Mouse (Mus musculus): ENCODE measurements around the gene AC124502.3. TPM values are rescaled to one million over a fixed set of nuclear protein-coding genes. Genes with fewer than 3 reads are reported as not detected.

AC124502.3 gene
- polyA plus RNA-seq, 1 experiment, result 0.66 TPM

DNA sequence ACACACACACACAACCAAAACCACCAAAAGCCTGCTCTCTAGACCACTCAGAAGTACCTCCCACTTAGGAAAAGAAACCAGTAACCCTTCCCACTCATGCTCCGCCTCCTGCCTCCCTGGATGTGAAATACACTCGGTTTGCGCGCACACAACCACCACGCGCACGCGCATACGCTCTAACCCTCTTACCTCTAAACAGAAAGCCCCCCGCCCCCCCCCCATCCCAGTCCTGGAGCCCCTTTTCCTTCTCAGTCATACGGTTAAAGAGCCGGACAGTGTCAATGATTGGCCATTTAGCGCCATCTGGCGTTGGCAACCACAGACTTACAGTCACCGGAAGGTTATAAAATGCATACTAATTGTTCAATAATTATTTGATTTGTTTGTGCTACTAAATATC lies 34.3 kb downstream of the AC124502.3 start:
- H3K36me3 ChIP-seq (ENCODE audit: control insufficient read depth, insufficient read depth, low read length), result no peaks in the 10 kb centered on the region
- no peaks in the 10 kb centered on the region for H3K27me3 ChIP-seq (replicated peaks; ENCODE audit: control insufficient read depth, insufficient read depth, low read length)
- peak; percentile 61 for DNase-seq
- H3K4me3 ChIP-seq (ENCODE audit: insufficient read depth, low read depth, low read length), result peak overlapping the region; percentile 54
- WGBS, result 1% methylated on average over 15 of the region's 15 CpGs
- no peaks in the 10 kb centered on the region for H3K4me1 ChIP-seq (ENCODE audit: control insufficient read depth, insufficient read depth, low read length)
- TF ChIP-seq POLR2A (IDR thresholded peaks at IDR 0.05; ENCODE audit: low read depth, low read length) (no peak), CTCF (conservative IDR thresholded peaks at IDR 0.05; ENCODE audit: insufficient read depth, insufficient read length, low read depth, low read length) (peak; percentile 68)
- H3K27ac ChIP-seq (ENCODE audit: insufficient read depth, low read depth, low read length), result no peak overlapping the region

- Histone ChIP-seq H3K36me3 (ENCODE audit: control insufficient read depth, insufficient read depth, low read length) (no peaks in the 10 kb centered on the region), H3K4me1 (ENCODE audit: control insufficient read depth, insufficient read depth, low read length) (no peaks in the 10 kb centered on the region), H3K27ac (ENCODE audit: insufficient read depth, low read depth, low read length) (no peak overlapping the region), H3K4me3 (ENCODE audit: insufficient read depth, low read depth, low read length) (no peak overlapping the region), H3K27me3 (replicated peaks; ENCODE audit: control insufficient read depth, insufficient read depth, low read length) (no peaks in the 10 kb centered on the region)
- TF ChIP-seq POLR2A (IDR thresholded peaks at IDR 0.05; ENCODE audit: low read depth, low read length) (no peak), CTCF (conservative IDR thresholded peaks at IDR 0.05; ENCODE audit: insufficient read depth, insufficient read length, low read depth, low read length) (no peak)
- no peak for DNase-seq
- 38% methylated on average over 5 of the region's 5 CpGs for WGBS
Measured at GRCm38 (mm10) chr19:5073518-5073917, 34.8 kb downstream of the AC124502.3 start.

- 98% methylated on average over 1 of the region's 1 CpGs for WGBS
Measured at GRCm38 (mm10) chr19:5079279-5079678, 40.6 kb downstream of the AC124502.3 start.

DNA sequence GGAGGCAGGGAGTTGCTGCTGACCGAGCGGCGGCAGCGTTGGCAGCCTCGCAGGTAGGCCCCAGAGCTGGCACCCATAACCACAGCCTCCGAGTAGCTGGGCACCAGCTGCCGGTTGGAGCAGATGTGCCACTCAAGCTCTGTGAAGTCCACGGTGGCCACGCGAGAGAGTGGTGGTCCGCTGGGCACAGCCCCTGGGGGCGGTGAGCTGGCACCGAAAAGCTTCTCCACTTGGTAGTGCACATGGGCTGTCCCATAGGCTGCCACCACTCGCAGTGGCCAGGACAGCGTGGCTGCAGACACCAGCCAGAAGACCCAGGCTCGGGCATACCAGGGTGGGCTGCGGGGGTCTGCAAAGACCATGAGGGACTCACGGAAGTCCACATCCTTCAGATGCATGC lies 43.3 kb downstream of the AC124502.3 start:
- no peak for DNase-seq
- Histone ChIP-seq H3K27ac (ENCODE audit: insufficient read depth, low read depth, low read length) (no peak overlapping the region), H3K4me3 (ENCODE audit: insufficient read depth, low read depth, low read length) (no peak overlapping the region), H3K27me3 (replicated peaks; ENCODE audit: control insufficient read depth, insufficient read depth, low read length) (no peaks in the 10 kb centered on the region), H3K4me1 (ENCODE audit: control insufficient read depth, insufficient read depth, low read length) (0 out of 2 replicates have a peak, but pooled peaks cover 3% of the 10 kb centered on the region), H3K36me3 (ENCODE audit: control insufficient read depth, insufficient read depth, low read length) (no peaks in the 10 kb centered on the region)
- TF ChIP-seq CTCF (conservative IDR thresholded peaks at IDR 0.05; ENCODE audit: insufficient read depth, insufficient read length, low read depth, low read length) (no peak), POLR2A (IDR thresholded peaks at IDR 0.05; ENCODE audit: low read depth, low read length) (no peak)
- WGBS, result 54% methylated on average over 18 of the region's 18 CpGs

More at GRCm38 (mm10) chr19:5079279-5079678, 40.6 kb downstream of the AC124502.3 start:
- H3K4me3 ChIP-seq (ENCODE audit: insufficient read depth, low read depth, low read length), result no peak overlapping the region
- no peak overlapping the region for H3K27ac ChIP-seq (ENCODE audit: insufficient read depth, low read depth, low read length)
- H3K4me1 ChIP-seq (ENCODE audit: control insufficient read depth, insufficient read depth, low read length), result no peaks in the 10 kb centered on the region
- TF ChIP-seq POLR2A (IDR thresholded peaks at IDR 0.05; ENCODE audit: low read depth, low read length) (no peak), CTCF (conservative IDR thresholded peaks at IDR 0.05; ENCODE audit: insufficient read depth, insufficient read length, low read depth, low read length) (no peak)
- H3K27me3 ChIP-seq (replicated peaks; ENCODE audit: control insufficient read depth, insufficient read depth, low read length), result no peaks in the 10 kb centered on the region
- DNase-seq, result no peak
- no peaks in the 10 kb centered on the region for H3K36me3 ChIP-seq (ENCODE audit: control insufficient read depth, insufficient read depth, low read length)

- H3K27ac ChIP-seq (ENCODE audit: insufficient read depth, low read depth, low read length), result no peak overlapping the region
- no peaks in the 10 kb centered on the region for H3K27me3 ChIP-seq (replicated peaks; ENCODE audit: control insufficient read depth, insufficient read depth, low read length)
- TF ChIP-seq POLR2A (IDR thresholded peaks at IDR 0.05; ENCODE audit: low read depth, low read length) (no peak), CTCF (conservative IDR thresholded peaks at IDR 0.05; ENCODE audit: insufficient read depth, insufficient read length, low read depth, low read length) (no peak)
- H3K4me1 ChIP-seq (ENCODE audit: control insufficient read depth, insufficient read depth, low read length), result peaks cover 7% of the 10 kb centered on the region; the same call in 1 of the 2 replicates
- no peaks in the 10 kb centered on the region for H3K36me3 ChIP-seq (ENCODE audit: control insufficient read depth, insufficient read depth, low read length)
- H3K4me3 ChIP-seq (ENCODE audit: insufficient read depth, low read depth, low read length), result no peak overlapping the region
- 67% methylated on average over 24 of the region's 24 CpGs for WGBS
- DNase-seq, result no peak
Measured at GRCm38 (mm10) chr19:5082596-5082995, 43.9 kb downstream of the AC124502.3 start.

- Histone ChIP-seq H3K4me3 (ENCODE audit: insufficient read depth, low read depth, low read length) (no peak overlapping the region), H3K4me1 (ENCODE audit: control insufficient read depth, insufficient read depth, low read length) (peaks cover 11% of the 10 kb centered on the region), H3K36me3 (ENCODE audit: control insufficient read depth, insufficient read depth, low read length) (no peaks in the 10 kb centered on the region), H3K27me3 (replicated peaks; ENCODE audit: control insufficient read depth, insufficient read depth, low read length) (no peaks in the 10 kb centered on the region), H3K27ac (ENCODE audit: insufficient read depth, low read depth, low read length) (no peak overlapping the region)
- 67% methylated on average over 3 of the region's 3 CpGs for WGBS
- no peak for TF ChIP-seq POLR2A (IDR thresholded peaks at IDR 0.05; ENCODE audit: low read depth, low read length)
- no peak for TF ChIP-seq CTCF (conservative IDR thresholded peaks at IDR 0.05; ENCODE audit: insufficient read depth, insufficient read length, low read depth, low read length)
- DNase-seq, result no peak
Measured at GRCm38 (mm10) chr19:5083961-5084833, 45.5 kb downstream of the AC124502.3 start.

DNA sequence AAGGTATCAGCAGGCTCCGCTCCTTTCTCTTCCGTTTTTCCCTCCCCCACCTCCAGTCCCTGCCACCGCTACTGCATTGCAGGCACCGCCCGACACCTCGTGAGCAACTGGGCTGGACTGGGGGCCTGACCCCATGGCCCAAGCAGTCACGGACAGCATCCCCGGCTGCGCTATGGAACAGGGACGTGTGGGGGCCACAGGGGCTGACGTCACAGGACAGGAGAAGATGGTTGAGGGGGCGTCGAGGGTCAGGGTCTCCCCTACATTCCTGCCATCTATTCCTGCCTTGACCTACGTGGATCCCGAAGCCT lies 46.1 kb downstream of the AC124502.3 start:
- no peaks in the 10 kb centered on the region for H3K27me3 ChIP-seq (replicated peaks; ENCODE audit: control insufficient read depth, insufficient read depth, low read length)

More for the DNA sequence above, 46.1 kb downstream of the AC124502.3 start:
- Histone ChIP-seq H3K4me3 (ENCODE audit: insufficient read depth, low read depth, low read length) (peak overlapping the region; percentile 55), H3K27ac (ENCODE audit: insufficient read depth, low read depth, low read length) (no peak overlapping the region), H3K4me1 (ENCODE audit: control insufficient read depth, insufficient read depth, low read length) (peaks cover 13% of the 10 kb centered on the region), H3K36me3 (ENCODE audit: control insufficient read depth, insufficient read depth, low read length) (no peaks in the 10 kb centered on the region)
- WGBS, result 5% methylated on average over 15 of the region's 15 CpGs
- DNase-seq, result no peak
- TF ChIP-seq CTCF (conservative IDR thresholded peaks at IDR 0.05; ENCODE audit: insufficient read depth, insufficient read length, low read depth, low read length) (no peak), POLR2A (IDR thresholded peaks at IDR 0.05; ENCODE audit: low read depth, low read length) (no peak)
